Mouse (Mus musculus) liver, adult 2 months (tissue): ENCODE measurements around the gene Xpnpep3.

Source experiments
- CTCF ChIP-seq: fragments of 200-500 bp; IDR thresholded peaks from 2 replicates; pipeline ENCODE4 v1.5.1; 2011; ENCODE audit warnings: low read depth, low read length, control low read depth
- POLR2A ChIP-seq: fragments of 200-500 bp; IDR thresholded peaks from 2 replicates; pipeline ENCODE4 v1.6.1; 2011; ENCODE audit warnings: low read length, control low read depth; ENCODE audit not compliant: insufficient read depth; ENCODE audit errors: extremely low read depth

DNA sequence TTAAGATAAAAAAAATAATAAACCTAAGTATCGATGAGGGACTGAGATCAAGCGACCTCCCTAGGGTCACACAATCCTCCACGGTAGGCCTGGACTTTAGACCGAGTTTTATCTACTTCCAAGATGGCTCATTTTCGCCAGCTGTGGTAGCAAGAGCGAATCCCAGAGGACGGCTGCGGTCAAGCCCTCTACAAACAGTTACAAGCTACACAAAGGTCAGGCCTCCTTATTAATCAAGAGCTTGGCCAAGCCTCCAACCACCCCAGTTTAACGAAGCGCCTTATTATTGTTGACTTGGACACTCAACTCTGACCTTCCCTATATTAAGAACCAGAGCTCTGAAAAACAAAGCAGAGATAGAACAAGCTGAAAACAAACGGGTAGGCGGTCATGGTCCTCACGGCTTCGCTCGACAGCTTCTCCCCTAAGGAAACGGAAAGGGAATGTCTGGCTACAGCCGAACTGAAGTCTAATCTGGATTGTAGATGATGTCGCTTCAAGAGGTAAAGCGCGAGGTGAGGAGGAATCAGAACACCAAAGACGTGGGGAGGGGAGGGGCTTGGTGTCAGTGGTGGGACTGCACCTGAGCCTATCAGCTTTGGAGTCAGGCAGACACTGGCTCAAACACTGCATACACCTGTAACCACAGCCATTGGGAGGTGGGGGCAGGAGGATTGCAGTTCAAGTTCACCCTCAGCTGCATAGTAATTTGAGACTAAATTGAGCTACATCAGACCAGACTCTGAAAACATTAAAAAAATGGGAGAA lies 79.7 kb downstream of the Xpnpep3 start:
- TF ChIP-seq CTCF (no peak), POLR2A (no peak)
